Mouse (Mus musculus) gastrocnemius, adult 18-20 months (tissue): ENCODE data around the gene Vmn1r38. TPM values are rescaled to one million over a fixed set of nuclear protein-coding genes. Genes with fewer than 3 reads are reported as not detected.
"Not testable (repeated sequence)": the region's sequence is repeated elsewhere in the genome, so short reads cannot be mapped to it uniquely, and the experiment has no call there.

Experiments
- DNase-seq: peaks from one replicate; pipeline ENCODE4 v3.0.0; 2021; ENCODE audit warnings: low spot score
- long read RNA-seq, 2 experiments: library from polyadenylated mRNA; stranded (forward); transcript quantifications; one replicate each; pipeline ENCODE4 v2.0.0; 2021
- total RNA-seq, 2 experiments: library from RNA; stranded (reverse); gene quantifications; 2 replicates each; pipeline ENCODE4 v1.2.3; 2021

The Vmn1r38 gene
- not detected for total RNA-seq
- long read RNA-seq, experiment 1: 0 reads
- long read RNA-seq, experiment 2: 0 reads

- not testable (repeated sequence) for DNase-seq
Observed at GRCm38 (mm10) chr6:66782527-66782926, at the start of gene Vmn1r38. Vmn1r38 (minus strand) TSS chr6:66782627.

- no peak for DNase-seq
Observed at GRCm38 (mm10) chr6:66810509-66810908, 28.1 kb upstream of the Vmn1r38 start, which contains the start of gene Vmn1r39. Vmn1r39 (minus strand) TSS chr6:66810609.

GRCm38 (mm10) chr6:66806311-66806710 lies 23.9 kb upstream of the Vmn1r38 start:
- no peak for DNase-seq

- no peak for DNase-seq
Observed at GRCm38 (mm10) chr6:66805713-66806112, 23.3 kb upstream of the Vmn1r38 start.

GRCm38 (mm10) chr6:66729082-66729481 lies 53.3 kb downstream of the Vmn1r38 start, which contains the start of gene Vmn1r37:
Vmn1r37 (plus strand) TSS chr6:66729382.
- not testable (repeated sequence) for DNase-seq

Other genes starting within 250 kb of the Vmn1r38 start
- under 1 TPM; 0.81 to 0.91 TPM for gene Mad2l1, start 247.2 kb downstream of the Vmn1r38 start, total RNA-seq
- gene Vmn1r32, start 222.5 kb downstream of the Vmn1r38 start, total RNA-seq: not detected
- gene Vmn1r33, start 164.3 kb downstream of the Vmn1r38 start, total RNA-seq: not detected
- not detected for gene Vmn1r34, start 138.7 kb downstream of the Vmn1r38 start, total RNA-seq
- gene Vmn1r35, start 96.7 kb downstream of the Vmn1r38 start, total RNA-seq: not detected
- not detected for gene Vmn1r36, start 63.5 kb downstream of the Vmn1r38 start, total RNA-seq
- gene Vmn1r37, start 53.2 kb downstream of the Vmn1r38 start, total RNA-seq: not detected
- not detected for gene Vmn1r39, start 28.0 kb upstream of the Vmn1r38 start, total RNA-seq
- gene Gng12, start 113.8 kb upstream of the Vmn1r38 start, total RNA-seq: 10 to 100 TPM; 31.1 to 31.6 TPM